Mouse (Mus musculus) MEL (cell line): ENCODE measurements around the gene Mme.

Experiments used
- BHLHE40 ChIP-seq: IDR thresholded peaks from 2 replicates; pipeline ENCODE4 v1.6.1; 2012; ENCODE audit warnings: low read depth, mild to moderate bottlenecking, inconsistent platforms, low read length, improper control_type of control experiment, borderline replicate concordance
- CTCF ChIP-seq, 3 experiments: IDR thresholded peaks in 2 of 3; conservative IDR thresholded peaks in 1 of 3; 2 replicates each; pipeline ENCODE4 v1.5.1; 2011 to 2012; ENCODE audit warnings: low read length in 3 of 3, low read depth in 2 of 3, mild to moderate bottlenecking in 2 of 3, improper control_type of control experiment in 1 of 3, inconsistent platforms in 1 of 3, mixed read lengths in 1 of 3, moderate library complexity in 1 of 3; ENCODE audit not compliant: control insufficient read depth in 1 of 3, insufficient read depth in 1 of 3, poor library complexity in 1 of 3, severe bottlenecking in 1 of 3
- E2F4 ChIP-seq: IDR thresholded peaks from 2 replicates; pipeline ENCODE4 v1.6.1; 2011; ENCODE audit warnings: low read depth, low read length, improper control_type of control experiment, borderline replicate concordance
- EP300 ChIP-seq, 2 experiments: IDR thresholded peaks; 2 replicates each; pipeline ENCODE4 v1.6.1; 2011; ENCODE audit warnings: improper control_type of control experiment in 2 of 2, low read length in 2 of 2, low read depth in 1 of 2, mild to moderate bottlenecking in 1 of 2
- GATA1 ChIP-seq: IDR thresholded peaks from 2 replicates; pipeline ENCODE4 v1.6.1; 2011; ENCODE audit warnings: low read depth, low read length, improper control_type of control experiment
- HCFC1 ChIP-seq: IDR thresholded peaks from 2 replicates; pipeline ENCODE4 v1.6.1; 2012; ENCODE audit warnings: low read depth, mild to moderate bottlenecking, inconsistent platforms, low read length, improper control_type of control experiment, moderate library complexity
- MAX ChIP-seq: IDR thresholded peaks from 2 replicates; pipeline ENCODE4 v1.6.1; 2011; ENCODE audit warnings: low read length, improper control_type of control experiment
- POLR2AphosphoS5 ChIP-seq: IDR thresholded peaks from 2 replicates; pipeline ENCODE4 v1.6.1; 2012; ENCODE audit warnings: low read depth, borderline replicate concordance, mild to moderate bottlenecking, inconsistent platforms, low read length, moderate library complexity, mixed read lengths
- USF2 ChIP-seq, 2 experiments: IDR thresholded peaks; 2 replicates each; pipeline ENCODE4 v1.6.1; 2011 to 2012; ENCODE audit warnings: improper control_type of control experiment in 2 of 2, low read length in 2 of 2, borderline replicate concordance in 1 of 2, inconsistent platforms in 1 of 2, low read depth in 1 of 2, mild to moderate bottlenecking in 1 of 2; ENCODE audit not compliant: insufficient read depth in 1 of 2
- ZC3H11A ChIP-seq: IDR thresholded peaks from 2 replicates; pipeline ENCODE4 v1.6.1; 2012; ENCODE audit warnings: low read depth, mild to moderate bottlenecking, inconsistent platforms, low read length, improper control_type of control experiment
- ZKSCAN1 ChIP-seq: IDR thresholded peaks from 2 replicates; pipeline ENCODE4 v1.6.1; 2012; ENCODE audit warnings: low read depth, mild to moderate bottlenecking, inconsistent platforms, low read length, improper control_type of control experiment, moderate library complexity

GRCm38 (mm10) chr3:63348893-63349426 is 107.6 kb downstream of the Mme start:
- TF ChIP-seq GATA1 (no peak), ZC3H11A (no peak), EP300 (IDR thresholded peaks at IDR 0.05; ENCODE audit: low read depth in 1 of 2, low read length in 2 of 2) (no peak), HCFC1 (no peak), CTCF (IDR thresholded peaks at IDR 0.05 in 2 of 3, conservative IDR thresholded peaks at IDR 0.05 in 1 of 3; ENCODE audit: control insufficient read depth in 1 of 3, insufficient read depth in 1 of 3, low read depth in 2 of 3, low read length in 3 of 3, poor library complexity in 1 of 3, severe bottlenecking in 1 of 3) (no peak), E2F4 (no peak), POLR2AphosphoS5 (no peak), BHLHE40 (no peak), MAX (no peak), ZKSCAN1 (no peak), USF2 (IDR thresholded peaks at IDR 0.05; ENCODE audit: borderline replicate concordance in 1 of 2, insufficient read depth in 1 of 2, low read depth in 1 of 2, low read length in 2 of 2) (no peak)
